Mouse (Mus musculus) embryonic fibroblast, embryonic 13.5 days (primary cell): Measurements from ENCODE around the gene Brca1.
"Not testable (repeated sequence)": the region's sequence is repeated elsewhere in the genome, so short reads cannot be mapped to it uniquely, and the experiment has no call there.

Experiments
- CTCF ChIP-seq: IDR thresholded peaks from 2 replicates; pipeline ENCODE4 v1.5.1; 2011; ENCODE audit warnings: mild to moderate bottlenecking, control low read depth, low read length, moderate library complexity, borderline replicate concordance; ENCODE audit not compliant: insufficient read depth
- POLR2A ChIP-seq: IDR thresholded peaks from 2 replicates; pipeline ENCODE4 v1.6.1; 2011; ENCODE audit warnings: low read depth, mild to moderate bottlenecking, control low read depth, low read length, moderate library complexity

DNA sequence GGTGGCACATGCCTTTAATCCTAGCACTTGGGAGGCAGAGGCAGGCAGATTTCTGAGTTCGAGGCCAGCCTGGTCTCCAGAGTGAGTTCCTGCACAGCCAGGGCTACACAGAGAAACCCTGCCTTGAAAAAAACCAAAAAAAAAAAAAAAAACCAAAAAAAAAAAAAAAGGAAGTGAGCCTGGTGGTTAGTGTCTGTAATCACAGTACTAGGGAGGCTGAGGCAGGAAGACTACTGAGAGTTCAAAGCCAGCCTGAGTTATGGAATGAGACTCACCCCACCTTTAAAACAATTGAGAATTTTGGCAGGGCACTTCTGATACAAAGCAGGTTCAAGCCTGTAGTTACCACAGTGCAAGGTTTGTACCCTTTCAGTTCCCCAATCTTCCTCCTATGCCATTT lies 78.1 kb downstream of the Brca1 start:
- not testable (repeated sequence) for TF ChIP-seq CTCF, POLR2A
